Comparison of ENCODE assay signal across 14 mouse cellular contexts in genomic region chr8:54975927-54976326, GRCm38 (mm10). TPM values are rescaled to one million over a fixed set of nuclear protein-coding genes. Genes with fewer than 3 reads are reported as not detected.
A peak's percentile ranks its signal among the peaks of the same experiment; 100 is the strongest.
DNase-seq lines count a peak whose midpoint lies in the region; ATAC-seq and TF ChIP-seq lines count a peak whose summit lies in the region.
"Had no signal": no experiment of that assay in that cellular context is flagged by ENCODE, and none has a peak within 500 bp of the region (broad histone marks: within the 10 kb centered on the region; RNA-seq: fewer than 3 reads in every experiment).

No protein-coding gene starts in this region.

- no peak overlapping the region for H3K4me2 ChIP-seq in neural tube, embryonic 12.5 days (replicated peaks)
- no peak overlapping the region for H3K4me2 ChIP-seq in forebrain, postnatal 0 days (ENCODE audit: low read depth)
- H3K4me2 ChIP-seq: liver, embryonic 15.5 days had no signal

- no peak overlapping the region for H3K9ac ChIP-seq in neural tube, embryonic 12.5 days
- no peak overlapping the region for H3K9ac ChIP-seq in forebrain, postnatal 0 days
- H3K9ac ChIP-seq: liver, embryonic 15.5 days had no signal

- H3K27ac ChIP-seq in neural tube, embryonic 12.5 days = no peak overlapping the region
- H3K27ac ChIP-seq in forebrain, postnatal 0 days (ENCODE audit: low read depth, low read length) = no peak overlapping the region
- H3K27ac ChIP-seq: limb, embryonic 10.5 days; liver, embryonic 15.5 days had no signal

- H3K4me3 ChIP-seq in neural tube, embryonic 12.5 days = no peak overlapping the region
- H3K4me3 ChIP-seq in forebrain, postnatal 0 days (ENCODE audit: low read depth, low read length) = no peak overlapping the region
- H3K4me3 ChIP-seq: limb, embryonic 10.5 days; liver, embryonic 15.5 days had no signal

- H3K9me3 ChIP-seq in neural tube, embryonic 12.5 days = no peaks in the 10 kb centered on the region
- H3K9me3 ChIP-seq in forebrain, postnatal 0 days (ENCODE audit: low read length) = no peaks in the 10 kb centered on the region
- H3K9me3 ChIP-seq: limb, embryonic 10.5 days; liver, embryonic 15.5 days had no signal

- H3K27me3 ChIP-seq in neural tube, embryonic 12.5 days (replicated peaks) = no peaks in the 10 kb centered on the region
- no peaks in the 10 kb centered on the region for H3K27me3 ChIP-seq in forebrain, postnatal 0 days (ENCODE audit: insufficient read depth, low read length)
- H3K27me3 ChIP-seq: liver, embryonic 15.5 days had no signal

- 50% methylated on average over 2 of the region's 2 CpGs for WGBS in neural tube, embryonic 12.5 days
- WGBS in forebrain, postnatal 0 days = 18% methylated on average over 2 of the region's 2 CpGs

- peak; percentile 62; the same call in 1 of the 2 replicates for ATAC-seq in neural tube, embryonic 12.5 days (ENCODE audit: low FRiP score, low read depth)
- ATAC-seq in forebrain, postnatal 0 days = 0 out of 2 replicates have a peak, but pooled peaks have one; percentile 24
- ATAC-seq: intestine, embryonic 16.5 days had no signal

- no peak for DNase-seq in neural tube, embryonic 10.5 days (ENCODE audit: extremely low spot score, low spot score)
- peak; percentile 84 for DNase-seq in cerebellum, adult 9-11 months
- no peak for DNase-seq in forebrain, postnatal 0 days
- no peak for DNase-seq in heart, adult 8-10 months (ENCODE audit: low spot score)
- DNase-seq in frontal cortex, postnatal 14 days (ENCODE audit: low spot score in 2 of 2) = no peak
- DNase-seq in urinary bladder, adult 18-20 months (ENCODE audit: low spot score in 2 of 2) = no peak
- DNase-seq: heart, postnatal 14 days; kidney, postnatal 10 days; lung, postnatal 14 days; right cerebral cortex, postnatal 25 days had no signal

- H3K4me1 ChIP-seq in neural tube, embryonic 12.5 days = no peaks in the 10 kb centered on the region
- H3K4me1 ChIP-seq in forebrain, postnatal 0 days (ENCODE audit: insufficient read depth) = peaks cover 7% of the 10 kb centered on the region; the same call in 1 of the 2 replicates
- H3K4me1 ChIP-seq: limb, embryonic 10.5 days; liver, embryonic 15.5 days had no signal

- TF ChIP-seq CTCF in forebrain, postnatal 0 days (IDR thresholded peaks at IDR 0.05; ENCODE audit: low read depth) = no peak

- no peaks in the 10 kb centered on the region for H3K36me3 ChIP-seq in neural tube, embryonic 12.5 days
- H3K36me3 ChIP-seq in forebrain, postnatal 0 days (ENCODE audit: insufficient read depth) = no peaks in the 10 kb centered on the region
- H3K36me3 ChIP-seq: limb, embryonic 10.5 days; liver, embryonic 15.5 days had no signal

RNA-seq across cellular contexts. Expression of gene Gpm6a, which starts 21.3 kb away (rescaled TPM):
- polyA plus RNA-seq in neural tube, embryonic 12.5 days (2016; fragmentation: Nextera tagmentation; extraction: Ambion mirVana) = 115 and 122 TPM in 2 replicates
- 1,306 and 1,346 TPM in 2 replicates for total RNA-seq in forebrain, postnatal 0 days (2014; rRNA removed)
- polyA plus RNA-seq in forebrain, postnatal 0 days (2015; fragmentation: Nextera tagmentation; extraction: Ambion mirVana) = 660 and 667 TPM in 2 replicates
- 10 to 100 TPM in 3 of 4 experiments, 1 to 10 TPM in 1; 6.5 to 13.2 (median 10.4) TPM for total RNA-seq in heart, adult 8-10 months (2022)

Comparison
In these comparisons a context has a peak if more than half of its experiments do, and no peak if none do; other contexts are left out.
1. RNA of gene Gpm6a, which starts 21.3 kb away (total RNA-seq): 1,306 to 1,346 TPM in forebrain, postnatal 0 days; 6.5 to 13.2 TPM in heart, adult 8-10 months; every median in the first group is over 10 times any median in the second.